Mouse (Mus musculus) skeletal muscle tissue, adult 2 months (tissue): ENCODE data around the gene Dnase2a.
"Not testable (repeated sequence)": the region's sequence is repeated elsewhere in the genome, so short reads cannot be mapped to it uniquely, and the experiment has no call there.

Experiments
- DNase-seq: peaks from one replicate; pipeline ENCODE4 v3.0.0-alpha.2; 2012; ENCODE audit warnings: low read depth, low spot score

Dnase2a gene

GRCm38 (mm10) chr8:84907493-84907892 is 867 bp upstream of the Dnase2a start:
- no peak for DNase-seq

DNA sequence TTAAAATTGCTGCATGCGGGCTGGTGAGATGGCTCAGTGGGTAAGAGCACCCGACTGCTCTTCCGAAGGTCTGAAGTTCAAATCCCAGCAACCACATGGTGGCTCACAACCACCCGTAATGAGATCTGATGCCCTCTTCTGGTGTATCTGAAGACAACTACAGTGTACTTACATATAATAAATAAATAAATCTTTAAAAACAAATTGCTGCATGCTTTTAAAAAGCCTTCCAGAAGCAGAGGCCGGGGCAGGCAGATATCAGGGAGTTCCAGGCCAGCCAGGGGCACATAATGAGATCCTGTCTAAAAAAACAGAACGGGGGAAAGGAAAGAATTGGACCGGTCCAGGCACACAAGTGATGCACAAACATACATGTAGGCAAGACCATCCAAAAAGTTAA is 381 bp upstream of the Dnase2a start:
- DNase-seq, result not testable (repeated sequence)

DNA sequence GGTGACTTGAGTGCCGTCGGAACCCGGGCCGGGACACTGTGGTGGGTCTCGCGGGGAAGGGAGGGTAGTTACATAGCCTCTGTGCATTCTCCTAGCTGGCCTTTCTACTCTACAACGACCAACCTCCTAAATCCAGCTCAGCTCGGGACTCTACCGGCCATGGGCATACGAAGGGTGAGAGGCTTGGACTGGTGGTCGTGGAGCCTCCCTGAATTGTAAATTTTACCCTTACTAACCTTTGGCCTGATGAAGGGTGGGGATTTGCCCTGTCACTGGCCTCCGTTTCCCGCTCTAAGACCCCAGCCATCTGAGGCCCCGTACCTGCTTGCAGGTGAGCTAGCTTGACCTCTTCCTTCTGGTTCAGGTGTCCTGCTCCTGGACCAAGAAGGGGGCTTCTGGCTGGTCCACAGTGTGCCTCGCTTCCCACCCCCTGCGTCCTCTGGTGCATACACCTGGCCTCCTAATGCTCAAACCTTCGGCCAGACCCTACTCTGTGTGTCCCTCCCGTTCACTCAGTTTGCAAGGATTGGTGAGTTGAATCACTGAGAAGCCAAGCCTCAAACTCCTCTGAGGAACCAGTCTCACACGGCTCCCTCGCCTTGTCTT is 905 bp downstream of the Dnase2a start:
- no peak for DNase-seq

DNA sequence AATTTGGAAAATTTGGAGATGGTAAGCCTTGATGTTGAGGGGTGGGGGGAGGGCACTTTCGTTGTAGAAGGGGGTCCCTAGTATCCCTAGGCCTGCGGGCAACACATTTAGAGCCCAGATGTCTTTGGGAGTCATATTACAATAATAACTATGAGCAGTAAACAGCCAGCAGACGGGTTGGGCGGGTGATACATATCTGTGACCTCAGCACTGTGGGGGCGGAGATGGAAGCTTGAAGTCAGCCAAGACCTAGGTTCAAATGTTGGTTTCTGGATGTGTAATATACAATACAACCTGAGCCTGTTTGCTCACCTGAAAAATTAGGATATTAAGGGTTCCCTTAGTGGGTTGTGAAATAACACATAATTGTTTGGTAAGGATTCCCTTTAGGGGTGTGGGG is 1.6 kb downstream of the Dnase2a start:
- DNase-seq, result no peak

GRCm38 (mm10) chr8:84910551-84910950 is 2.2 kb downstream of the Dnase2a start:
- no peak for DNase-seq

DNA sequence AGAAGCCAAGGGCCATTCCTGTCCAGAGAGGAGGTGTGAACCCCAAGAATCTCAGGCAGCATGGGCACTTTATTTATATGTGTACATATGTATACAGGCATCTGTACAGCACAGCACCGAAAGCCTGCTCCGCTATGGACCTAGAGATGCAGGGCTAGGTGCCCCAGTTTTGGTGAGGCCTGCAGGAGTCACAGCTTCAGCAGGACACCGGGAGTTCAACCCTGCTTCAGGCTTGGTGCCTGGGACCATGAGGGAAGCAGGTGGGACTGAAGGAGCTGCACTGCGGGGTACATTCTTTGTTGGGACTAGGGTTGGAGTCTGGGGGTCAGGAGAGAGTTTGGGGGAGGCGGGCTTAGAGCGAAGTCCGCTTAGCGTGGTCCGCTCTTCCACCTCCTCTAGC is 3.5 kb downstream of the Dnase2a start:
- DNase-seq, result no peak

GRCm38 (mm10) chr8:84912391-84912790 is 4.0 kb downstream of the Dnase2a start:
- no peak for DNase-seq

- peak; percentile 60 for DNase-seq
Measured at GRCm38 (mm10) chr8:84912895-84913501, 4.6 kb downstream of the Dnase2a start.

DNA sequence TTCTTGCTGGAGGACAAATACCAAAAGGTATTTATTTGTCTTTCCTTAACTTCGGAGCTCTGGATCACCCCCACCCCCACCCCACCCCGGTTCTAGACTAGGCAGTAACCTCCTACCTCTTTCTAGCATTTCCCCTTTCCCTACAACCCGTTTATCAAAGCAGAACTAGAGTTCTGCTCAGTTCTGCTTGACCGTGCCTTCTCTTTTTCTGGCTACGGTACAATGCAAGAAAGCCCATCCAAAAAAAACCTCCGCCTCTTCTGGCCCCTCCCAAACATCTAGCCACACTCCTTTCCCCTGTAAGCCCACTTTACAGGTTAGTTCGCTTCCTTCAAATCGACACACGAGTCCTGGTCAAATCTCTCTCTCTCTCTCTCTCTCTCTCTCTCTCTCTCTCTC is 5.1 kb downstream of the Dnase2a start:
- DNase-seq, result no peak

- DNase-seq, result no peak
Measured at GRCm38 (mm10) chr8:84913960-84914359, 5.6 kb downstream of the Dnase2a start.

GRCm38 (mm10) chr8:84915269-84915668 is 6.9 kb downstream of the Dnase2a start:
- no peak for DNase-seq

DNA sequence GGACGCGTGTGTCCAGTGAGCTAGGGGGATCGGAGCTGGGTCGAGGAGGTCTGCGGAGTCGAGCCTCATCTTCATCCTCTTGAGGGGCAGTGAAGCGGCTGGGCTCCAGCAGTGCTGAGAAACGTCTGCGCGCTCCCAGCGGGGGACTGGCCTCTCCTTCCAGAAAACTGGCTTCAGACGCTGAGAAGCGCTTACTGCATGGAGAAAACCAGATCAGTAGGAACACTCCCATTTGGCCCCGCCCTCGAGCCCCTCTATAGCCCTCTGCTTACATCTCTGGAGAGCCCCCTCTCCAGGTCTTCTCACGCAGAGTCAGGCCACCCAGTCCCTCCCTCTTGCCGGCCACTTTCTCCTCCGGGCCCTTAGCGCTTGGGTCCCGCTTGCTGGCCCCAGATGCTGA is 9.4 kb downstream of the Dnase2a start:
- DNase-seq, result no peak

- DNase-seq, result no peak
Measured at GRCm38 (mm10) chr8:84918646-84919045, 10.3 kb downstream of the Dnase2a start.

GRCm38 (mm10) chr8:84921596-84921995 is 13.2 kb downstream of the Dnase2a start:
- DNase-seq, result no peak

GRCm38 (mm10) chr8:84925557-84925956 is 17.2 kb downstream of the Dnase2a start:
- DNase-seq, result no peak

DNA sequence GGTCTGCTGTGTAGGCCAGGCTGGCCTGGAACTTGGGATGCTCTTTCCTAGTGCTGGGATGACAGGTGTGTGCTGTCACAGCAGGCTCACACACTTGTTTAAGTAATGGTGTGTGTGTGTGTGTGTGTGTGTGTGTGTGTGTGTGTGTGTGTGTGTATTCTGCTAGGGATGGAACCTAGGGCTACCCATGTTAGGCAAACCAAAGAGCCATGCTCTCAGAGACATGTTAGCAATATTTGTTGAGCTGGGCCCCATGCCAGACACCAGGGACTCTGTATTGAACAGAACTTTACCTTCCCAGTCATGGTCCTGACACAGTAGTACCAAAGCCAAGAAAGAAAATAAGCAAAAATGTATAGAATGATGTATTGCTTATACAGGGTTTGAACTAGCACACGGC is 19.2 kb downstream of the Dnase2a start:
- no peak for DNase-seq

DNA sequence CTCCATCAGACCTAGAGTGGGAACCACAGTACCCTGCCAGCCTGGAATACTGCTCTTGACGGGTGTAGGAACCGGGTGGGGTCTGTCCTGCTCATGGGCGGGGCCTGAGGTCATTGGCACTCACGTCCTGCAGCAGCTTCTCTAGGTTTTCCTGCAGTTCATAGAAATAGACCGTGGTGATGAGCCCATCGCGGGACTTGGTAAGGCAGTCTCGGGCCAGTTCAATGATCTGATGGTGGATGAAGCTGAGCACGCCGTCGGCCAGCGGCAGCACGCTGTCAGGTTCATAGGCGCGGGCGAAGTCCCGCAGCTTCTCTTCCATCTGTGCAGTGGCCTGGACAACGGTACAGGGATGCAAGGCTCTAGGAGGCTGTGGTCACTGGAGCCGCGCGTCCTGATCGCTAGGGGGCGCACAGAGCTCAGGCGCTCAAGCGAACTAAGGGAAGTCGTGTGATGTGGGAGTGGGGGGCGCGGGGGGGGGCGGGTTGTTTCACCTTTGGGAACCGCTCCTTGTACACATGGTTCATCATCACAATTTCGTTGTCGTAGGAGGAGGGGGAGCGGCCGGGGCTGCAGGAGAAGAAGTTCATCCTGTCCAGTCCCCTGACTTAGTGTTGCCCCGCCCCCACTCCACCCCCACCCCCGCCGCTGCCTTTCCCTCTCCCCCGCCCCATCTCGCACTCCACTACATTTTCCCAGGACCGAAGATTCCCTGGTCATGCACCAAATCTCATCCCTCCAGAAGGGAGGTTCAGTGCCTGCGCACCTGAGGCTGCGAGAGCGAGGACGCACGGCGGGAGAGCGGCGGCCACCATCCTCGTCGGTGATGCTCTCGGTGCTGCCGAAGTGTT is 20.3 kb downstream of the Dnase2a start:
- DNase-seq, result no peak

DNA sequence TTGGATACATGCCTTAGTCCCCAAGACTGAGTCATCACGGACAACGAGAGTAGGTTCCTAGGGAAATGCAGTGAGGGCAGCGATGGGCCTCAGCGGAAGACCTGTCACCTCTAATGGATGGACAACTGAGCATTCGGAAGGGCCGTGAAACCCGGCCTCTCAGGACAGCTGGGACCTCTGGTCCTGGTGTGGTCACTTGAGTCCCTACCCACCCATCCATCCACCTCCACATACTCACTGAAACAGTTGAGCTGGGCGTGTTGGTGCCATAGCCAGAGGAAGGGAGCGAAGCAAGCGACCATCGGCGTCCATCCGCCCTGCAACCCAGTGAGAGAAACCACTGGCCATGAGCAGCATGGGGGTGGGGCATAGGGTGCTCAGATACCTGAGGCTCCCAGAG is 22.2 kb downstream of the Dnase2a start:
- no peak for DNase-seq

DNA sequence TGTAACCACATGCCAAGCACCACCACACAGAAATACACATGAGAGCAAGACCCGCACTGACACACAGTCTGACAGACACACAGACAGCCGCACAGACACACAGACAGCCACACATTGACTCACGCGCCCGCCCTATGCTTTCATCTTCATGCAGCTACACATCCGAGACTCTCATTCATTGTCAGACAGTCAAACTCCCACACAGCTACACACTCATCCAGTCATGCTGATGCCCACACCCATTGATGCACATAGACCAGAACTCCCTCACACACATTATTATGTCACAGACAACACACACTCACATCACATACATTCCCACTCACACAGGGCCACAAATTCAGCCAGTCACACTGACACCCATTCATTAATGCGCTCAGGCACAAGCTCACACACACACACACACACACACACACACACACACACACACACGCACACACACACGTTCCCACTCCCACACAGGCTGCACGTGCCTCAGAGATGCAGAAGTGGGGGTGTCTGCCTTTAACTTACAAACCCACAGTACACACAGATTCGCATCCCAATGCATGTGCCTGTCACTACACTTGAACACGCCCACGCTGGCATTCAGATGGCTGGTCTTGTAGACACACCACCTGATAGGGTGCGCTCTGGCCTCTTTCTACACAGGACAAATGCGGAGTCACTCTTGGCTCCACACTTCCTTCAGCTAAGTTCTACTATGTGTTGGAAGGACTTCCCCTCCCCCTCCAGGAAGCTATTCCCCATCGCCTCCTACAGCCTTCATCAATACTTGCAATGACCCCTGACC is 25.6 kb downstream of the Dnase2a start:
- DNase-seq, result no peak

- DNase-seq, result no peak
Measured at GRCm38 (mm10) chr8:84934860-84935259, 26.5 kb downstream of the Dnase2a start.

- DNase-seq, result no peak
Measured at GRCm38 (mm10) chr8:84935489-84935888, 27.1 kb downstream of the Dnase2a start.
